Mouse (Mus musculus): Measurements from ENCODE around the gene Rpl4. TPM values are rescaled to one million over a fixed set of nuclear protein-coding genes. Genes with fewer than 3 reads are reported as not detected.
"Not testable (repeated sequence)": the region's sequence is repeated elsewhere in the genome, so short reads cannot be mapped to it uniquely, and the experiment has no call there.

The Rpl4 gene
- polyA plus RNA-seq, 1 experiment from 2014 or later: 959 TPM

DNA sequence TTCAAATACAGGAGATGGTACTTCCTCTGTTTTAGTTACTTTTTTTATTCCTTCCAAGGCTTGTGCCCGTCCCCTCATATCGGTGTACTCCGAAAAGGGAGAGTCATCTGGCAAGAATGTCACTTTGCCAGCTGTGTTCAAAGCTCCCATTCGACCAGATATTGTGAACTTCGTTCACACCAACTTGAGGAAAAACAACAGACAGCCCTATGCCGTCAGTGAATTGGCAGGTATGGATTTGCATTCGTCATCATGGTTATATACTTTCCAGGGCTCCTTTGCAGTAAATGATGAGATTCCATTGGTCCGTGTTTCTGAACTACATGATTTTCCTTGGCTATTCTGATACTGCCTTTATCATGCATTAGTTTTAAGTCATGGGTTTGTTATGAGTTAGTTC is 1.6 kb downstream of the Rpl4 start:
- Histone ChIP-seq H3K9me3 (no peaks in the 10 kb centered on the region), H3K27me3 (ENCODE audit: insufficient read depth, poor library complexity, severe bottlenecking) (no peaks in the 10 kb centered on the region), H3K4me3 (peak overlapping the region; percentile 96), H3K27ac (no peak overlapping the region), H3K4me1 (replicated peaks) (peaks cover 45% of the 10 kb centered on the region), H3K36me3 (peaks cover 46% of the 10 kb centered on the region)
- DNase-seq (ENCODE audit: low spot score): no peak
- WGBS: 75% methylated on average over 8 of the region's 8 CpGs

DNA sequence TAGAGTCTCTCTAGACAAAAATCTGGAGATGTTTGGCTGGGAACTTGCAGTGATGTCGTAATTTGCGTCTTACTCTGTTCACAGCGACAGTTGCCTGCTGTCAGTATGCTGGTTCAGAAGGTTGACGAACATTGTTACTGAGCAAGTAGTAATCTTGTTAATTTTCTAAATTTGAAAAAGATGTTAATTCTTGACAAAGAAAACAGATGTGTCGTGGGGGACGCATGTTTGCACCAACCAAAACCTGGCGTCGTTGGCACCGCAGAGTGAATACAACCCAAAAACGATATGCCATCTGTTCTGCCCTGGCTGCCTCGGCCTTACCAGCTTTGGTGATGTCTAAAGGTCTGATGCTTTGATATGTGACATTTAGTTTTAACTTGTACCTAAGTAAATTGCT is 2.2 kb downstream of the Rpl4 start:
- DNase-seq (ENCODE audit: low spot score): no peak
- 95% methylated on average over 11 of the region's 11 CpGs for WGBS
- Histone ChIP-seq H3K27ac (no peak overlapping the region), H3K27me3 (ENCODE audit: insufficient read depth, poor library complexity, severe bottlenecking) (no peaks in the 10 kb centered on the region), H3K9me3 (no peaks in the 10 kb centered on the region), H3K4me3 (no peak overlapping the region; the same call in 1 of the 2 replicates), H3K4me1 (replicated peaks) (peaks cover 50% of the 10 kb centered on the region), H3K36me3 (peaks cover 52% of the 10 kb centered on the region)

DNA sequence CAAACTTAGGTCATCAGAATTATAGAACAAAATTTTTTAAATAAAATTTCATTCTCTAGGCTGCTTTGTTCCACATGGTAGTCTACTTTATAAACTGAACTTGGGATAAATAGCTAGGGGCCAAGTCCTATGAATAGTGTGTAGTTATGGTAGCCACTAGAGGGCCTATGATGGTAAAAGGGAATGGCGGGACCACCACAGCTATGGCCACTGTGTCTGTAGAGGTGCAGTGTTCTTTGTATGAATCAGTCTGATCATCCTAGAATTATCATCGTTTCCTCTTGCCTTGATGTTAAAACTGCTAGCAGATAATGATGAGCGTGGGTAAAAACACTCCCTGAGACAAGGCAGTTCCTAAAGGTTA is 5.4 kb downstream of the Rpl4 start:
- Histone ChIP-seq H3K36me3 (peaks cover 83% of the 10 kb centered on the region), H3K4me1 (replicated peaks) (peaks cover 35% of the 10 kb centered on the region), H3K4me3 (peak overlapping the region; percentile 73), H3K27ac (peak overlapping the region; percentile 86), H3K9me3 (no peaks in the 10 kb centered on the region), H3K27me3 (ENCODE audit: insufficient read depth, poor library complexity, severe bottlenecking) (no peaks in the 10 kb centered on the region)
- DNase-seq (ENCODE audit: low spot score): no peak
- WGBS: 44% methylated on average over 3 of the region's 3 CpGs

DNA sequence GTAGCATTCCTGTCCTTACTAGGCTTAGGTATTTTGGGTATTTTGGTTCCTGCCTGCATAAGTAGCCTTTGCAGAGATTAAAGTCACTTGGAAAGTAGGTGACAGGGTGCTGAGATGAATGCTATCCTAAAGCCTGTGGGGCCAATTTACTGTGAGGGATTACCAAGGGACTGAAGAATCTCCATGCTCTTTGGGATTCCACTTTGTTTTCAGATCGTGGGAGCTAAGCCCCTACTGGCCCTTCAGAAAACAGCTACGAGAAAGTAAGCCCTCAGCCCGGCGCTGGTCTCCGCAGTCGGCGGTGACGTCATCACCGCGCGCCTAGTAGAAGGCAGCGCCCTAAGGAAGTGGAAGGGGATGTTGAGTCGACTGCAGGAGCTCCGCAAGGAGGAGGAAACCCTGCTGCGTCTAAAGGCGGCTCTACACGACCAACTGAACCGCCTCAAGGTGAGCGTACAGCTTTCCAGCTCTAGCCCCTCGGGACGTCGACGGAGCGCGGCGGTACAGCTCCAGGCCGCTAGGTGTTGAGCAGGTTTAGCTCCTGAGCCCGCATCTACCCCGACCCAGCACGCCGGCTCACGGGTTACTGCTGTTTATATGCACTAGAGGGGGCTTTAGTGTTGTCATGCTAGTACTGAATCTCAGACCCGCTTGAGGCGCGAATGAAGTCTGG is 5.9 kb downstream of the Rpl4 start, which contains the start of gene Snapc5:
Snapc5 (plus strand) TSS at position 301 of the 673 bp plus-strand sequence.
- WGBS: under 1% methylated on average over 35 of the region's 35 CpGs
- Histone ChIP-seq H3K4me3 (peak within 1 kb of the TSS; percentile 73), H3K27me3 (ENCODE audit: insufficient read depth, poor library complexity, severe bottlenecking) (no peaks in the 10 kb centered on the region), H3K4me1 (replicated peaks) (peaks cover 34% of the 10 kb centered on the region), H3K27ac (peak within 1 kb of the TSS; percentile 86), H3K9me3 (no peaks in the 10 kb centered on the region), H3K36me3 (peaks cover 86% of the 10 kb centered on the region)
- peak; percentile 92 for DNase-seq (ENCODE audit: low spot score)

- H3K27ac ChIP-seq; H3K4me3 ChIP-seq; H3K9me3 ChIP-seq; DNase-seq (ENCODE audit: low spot score); H3K27me3 ChIP-seq (ENCODE audit: insufficient read depth, poor library complexity, severe bottlenecking): not testable (repeated sequence)
- peaks cover 90% of the 10 kb centered on the region for H3K36me3 ChIP-seq
- peaks cover 19% of the 10 kb centered on the region for H3K4me1 ChIP-seq (replicated peaks)
- WGBS: 91% methylated on average over 5 of the region's 5 CpGs
Measured at GRCm38 (mm10) chr9:64183295-64183694, 10.1 kb downstream of the Rpl4 start.

DNA sequence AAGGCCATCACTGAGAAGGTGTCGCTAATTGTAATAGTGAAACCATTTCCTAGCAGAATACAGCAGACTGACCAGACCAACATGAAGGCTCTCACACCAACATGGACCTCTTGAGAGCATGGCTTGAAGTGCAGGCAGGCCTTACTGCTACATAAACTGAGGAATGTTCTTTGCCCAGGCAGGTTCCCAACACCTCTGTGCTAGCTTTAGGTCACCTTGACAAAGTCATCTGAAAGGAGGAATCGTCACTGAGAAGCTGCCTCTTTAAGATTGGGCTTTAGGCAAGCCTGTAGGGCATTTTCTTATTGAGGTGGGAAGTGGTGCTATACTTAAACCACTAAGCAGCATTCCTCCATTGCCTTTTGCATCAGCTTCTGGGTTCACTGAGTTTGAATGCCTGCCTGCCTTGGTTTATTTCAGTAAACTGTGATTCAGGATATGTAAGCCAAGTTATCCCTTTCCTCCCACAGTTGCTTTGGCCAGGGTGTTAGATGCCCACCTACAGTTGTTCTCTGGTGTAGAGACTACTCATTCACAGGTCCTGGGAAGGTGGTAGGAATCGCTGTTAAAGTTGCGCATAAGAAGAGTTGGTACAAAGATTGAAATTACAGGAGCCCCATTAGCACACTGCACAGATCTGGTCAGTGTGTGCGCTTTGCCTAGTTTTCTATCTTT is 11.1 kb downstream of the Rpl4 start:
- Histone ChIP-seq H3K4me1 (replicated peaks) (peaks cover 10% of the 10 kb centered on the region), H3K27ac (no peak overlapping the region), H3K36me3 (peaks cover 92% of the 10 kb centered on the region), H3K27me3 (ENCODE audit: insufficient read depth, poor library complexity, severe bottlenecking) (no peaks in the 10 kb centered on the region), H3K4me3 (no peak overlapping the region), H3K9me3 (no peaks in the 10 kb centered on the region)
- 95% methylated on average over 5 of the region's 5 CpGs for WGBS
- no peak for DNase-seq (ENCODE audit: low spot score)

DNA sequence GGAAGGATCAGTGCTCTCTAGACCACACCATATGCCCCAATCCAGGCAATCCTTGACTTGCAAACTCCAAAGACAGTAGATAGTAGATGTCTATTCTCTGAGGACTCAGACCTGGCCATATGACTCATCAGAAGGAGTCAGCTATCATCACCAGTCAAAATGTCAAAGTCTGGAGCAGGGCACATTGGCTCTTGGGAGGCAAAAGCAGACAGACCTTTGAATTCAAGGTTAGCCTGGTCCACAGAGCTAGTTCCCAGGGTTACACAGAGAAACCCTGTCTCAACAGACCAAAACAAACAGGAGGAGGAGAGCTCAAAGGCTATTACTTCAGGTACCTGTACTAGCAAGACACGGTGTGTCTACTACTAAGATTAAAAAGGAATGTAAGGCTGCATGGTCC is 20.7 kb downstream of the Rpl4 start:
- Histone ChIP-seq H3K36me3 (peaks cover 90% of the 10 kb centered on the region), H3K4me1 (replicated peaks) (no peaks in the 10 kb centered on the region)
- WGBS: 94% methylated on average over 1 of the region's 1 CpGs

DNA sequence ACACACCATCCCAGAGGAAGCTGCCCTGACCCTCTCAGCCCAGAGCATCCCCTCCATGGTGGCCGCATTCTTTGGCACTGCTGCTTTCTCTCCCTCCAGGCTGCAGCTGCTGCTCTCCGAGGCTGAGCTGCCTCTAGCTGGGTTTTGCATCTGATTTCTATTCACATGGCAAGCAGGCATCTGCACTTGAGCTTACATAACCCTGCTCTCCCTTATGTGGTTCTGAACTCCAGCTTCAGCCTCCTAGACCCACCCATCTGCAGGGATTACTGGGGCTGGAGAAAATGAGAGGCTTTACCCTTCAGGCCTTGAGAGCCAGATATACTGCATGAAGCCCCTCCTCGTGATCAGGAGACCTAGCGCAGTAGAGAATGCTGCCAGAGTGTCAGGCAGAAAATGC is 22.4 kb downstream of the Rpl4 start:
- WGBS: 82% methylated on average over 4 of the region's 4 CpGs
- H3K4me1 ChIP-seq (replicated peaks): no peaks in the 10 kb centered on the region

More for the DNA sequence above, 20.7 kb downstream of the Rpl4 start:
- Histone ChIP-seq H3K27me3 (ENCODE audit: insufficient read depth, poor library complexity, severe bottlenecking) (no peaks in the 10 kb centered on the region), H3K9me3 (no peaks in the 10 kb centered on the region), H3K27ac (no peak overlapping the region), H3K4me3 (no peak overlapping the region)
- DNase-seq (ENCODE audit: low spot score): no peak

GRCm38 (mm10) chr9:64197524-64197923 is 24.3 kb downstream of the Rpl4 start:
- Histone ChIP-seq H3K36me3 (peaks cover 89% of the 10 kb centered on the region), H3K9me3 (no peaks in the 10 kb centered on the region), H3K4me3 (no peak overlapping the region), H3K27ac (no peak overlapping the region), H3K4me1 (replicated peaks) (no peaks in the 10 kb centered on the region), H3K27me3 (ENCODE audit: insufficient read depth, poor library complexity, severe bottlenecking) (no peaks in the 10 kb centered on the region)
- no peak for DNase-seq (ENCODE audit: low spot score)
- 93% methylated on average over 8 of the region's 8 CpGs for WGBS

More for the DNA sequence above, 22.4 kb downstream of the Rpl4 start:
- no peak for DNase-seq (ENCODE audit: low spot score)
- Histone ChIP-seq H3K27ac (no peak overlapping the region), H3K27me3 (ENCODE audit: insufficient read depth, poor library complexity, severe bottlenecking) (no peaks in the 10 kb centered on the region), H3K4me3 (no peak overlapping the region), H3K36me3 (peaks cover 90% of the 10 kb centered on the region), H3K9me3 (no peaks in the 10 kb centered on the region)

DNA sequence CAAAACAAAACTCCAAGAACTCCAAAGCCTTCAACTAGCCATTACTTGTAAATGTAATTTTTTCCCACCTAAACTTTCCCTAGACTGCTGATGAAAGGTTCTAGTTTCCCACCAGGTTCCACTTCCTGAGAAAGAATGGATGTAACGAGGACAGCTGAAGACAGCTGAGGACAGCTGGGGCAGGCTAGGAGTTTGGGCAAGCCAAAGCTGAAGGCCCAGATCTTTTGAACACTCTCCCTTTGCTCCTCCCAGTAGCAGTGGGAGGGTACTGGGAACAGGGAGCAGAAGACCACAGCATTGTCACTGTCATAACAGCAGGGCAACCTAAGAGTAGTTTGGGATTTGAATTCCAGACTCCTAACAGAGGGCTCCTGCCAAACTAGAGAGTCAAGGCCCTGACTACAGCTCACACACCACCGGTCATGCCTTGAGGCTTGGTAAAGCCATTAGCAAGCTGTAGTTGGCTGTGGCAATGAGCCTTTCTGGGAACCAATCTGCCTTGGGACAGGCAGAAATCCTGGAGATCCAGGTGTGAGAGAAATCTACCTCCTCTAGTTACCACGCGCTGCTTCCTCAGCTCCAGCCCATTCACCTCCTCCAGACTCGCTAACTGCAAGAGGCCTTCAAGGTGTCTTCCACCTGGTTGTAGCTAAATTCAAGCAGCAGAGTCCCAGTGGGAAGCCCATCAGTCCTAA is 25.0 kb downstream of the Rpl4 start:
- Histone ChIP-seq H3K4me1 (replicated peaks) (no peaks in the 10 kb centered on the region), H3K9me3 (no peaks in the 10 kb centered on the region), H3K27me3 (ENCODE audit: insufficient read depth, poor library complexity, severe bottlenecking) (no peaks in the 10 kb centered on the region), H3K36me3 (peaks cover 89% of the 10 kb centered on the region), H3K4me3 (no peak overlapping the region), H3K27ac (no peak overlapping the region)
- DNase-seq (ENCODE audit: low spot score): no peak
- WGBS: 91% methylated on average over 5 of the region's 5 CpGs

- WGBS: 92% methylated on average over 7 of the region's 7 CpGs
- H3K9me3 ChIP-seq; H3K4me3 ChIP-seq; DNase-seq (ENCODE audit: low spot score); H3K27ac ChIP-seq; H3K27me3 ChIP-seq (ENCODE audit: insufficient read depth, poor library complexity, severe bottlenecking); H3K4me1 ChIP-seq (replicated peaks): not testable (repeated sequence)
- peaks cover 89% of the 10 kb centered on the region for H3K36me3 ChIP-seq
Measured at GRCm38 (mm10) chr9:64198763-64199418, 25.7 kb downstream of the Rpl4 start.

GRCm38 (mm10) chr9:64199897-64200296 is 26.7 kb downstream of the Rpl4 start:
- Histone ChIP-seq H3K36me3 (peaks cover 89% of the 10 kb centered on the region), H3K4me3 (no peak overlapping the region), H3K9me3 (no peaks in the 10 kb centered on the region), H3K27me3 (ENCODE audit: insufficient read depth, poor library complexity, severe bottlenecking) (no peaks in the 10 kb centered on the region), H3K4me1 (replicated peaks) (no peaks in the 10 kb centered on the region), H3K27ac (no peak overlapping the region)
- WGBS: 86% methylated on average over 2 of the region's 2 CpGs
- DNase-seq (ENCODE audit: low spot score): no peak

DNA sequence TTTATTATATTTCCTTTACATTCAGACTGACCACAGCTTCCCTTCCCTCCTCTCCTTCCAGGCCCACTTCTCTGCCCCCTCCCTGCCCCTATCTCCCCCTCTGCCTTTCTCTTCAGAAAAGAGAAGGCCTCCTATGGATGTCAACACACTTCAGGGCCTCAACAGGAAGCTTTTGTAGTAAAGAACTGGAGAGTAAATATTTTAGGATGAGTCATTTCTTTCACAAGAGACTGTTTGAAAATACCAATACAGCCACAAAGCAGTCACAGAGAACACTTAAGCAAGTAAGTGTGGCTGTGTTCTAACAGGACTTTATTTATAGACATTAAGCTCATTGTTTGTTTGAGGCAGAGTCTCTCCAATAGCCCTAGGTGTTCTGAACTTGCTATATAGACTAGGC is 29.2 kb downstream of the Rpl4 start:
- Histone ChIP-seq H3K4me3 (no peak overlapping the region), H3K27ac (no peak overlapping the region), H3K27me3 (ENCODE audit: insufficient read depth, poor library complexity, severe bottlenecking) (no peaks in the 10 kb centered on the region), H3K36me3 (peaks cover 94% of the 10 kb centered on the region), H3K4me1 (replicated peaks) (no peaks in the 10 kb centered on the region), H3K9me3 (no peaks in the 10 kb centered on the region)
- no peak for DNase-seq (ENCODE audit: low spot score)

Measured in hindbrain, embryonic 10.5 days (tissue).